Mouse (Mus musculus): Measurements from ENCODE around the gene Mrpl55.

GRCm38 (mm10) chr11:59228122-59228953, 26.1 kb downstream of the Mrpl55 start, which contains the start of gene Arf1:
- TF ChIP-seq MAX (IDR thresholded peaks at IDR 0.05; ENCODE audit: low read depth) (no peak), TCF3 (IDR thresholded peaks at IDR 0.05; ENCODE audit: insufficient read length, low read depth) (no peak), POLR2A (IDR thresholded peaks at IDR 0.05; ENCODE audit: insufficient read length, low read depth) (peak; percentile 88), TCF12 (IDR thresholded peaks at IDR 0.05; ENCODE audit: insufficient read depth, poor library complexity, severe bottlenecking) (no peak), REST (IDR thresholded peaks at IDR 0.05; ENCODE audit: insufficient read depth, insufficient read length) (no peak), MYOD1 (IDR thresholded peaks at IDR 0.05; ENCODE audit: control insufficient read depth in 1 of 3, insufficient read length in 2 of 3, low read depth in 2 of 3) (no peak), CEBPB (IDR thresholded peaks at IDR 0.05; ENCODE audit: insufficient read depth, poor library complexity, severe bottlenecking) (no peak), MYOG (IDR thresholded peaks at IDR 0.05; ENCODE audit: control insufficient read depth in 1 of 3, insufficient read depth in 1 of 3, insufficient read length in 2 of 3, low read depth in 2 of 3) (peak in 1 of 3 experiments; percentile 48), POLR2AphosphoS2 (IDR thresholded peaks at IDR 0.05; ENCODE audit: insufficient read length, low read depth) (peak; percentile 86)

Measured in myocyte (in vitro differentiated cells).